Mouse (Mus musculus) heart, adult 2 months (tissue): ENCODE measurements at regions not wholly inside any gene's neighbourhood (a gene's known extent, or its start where the extent isn't known, plus 50 kb on each side); places are given as distances from the start of the nearest gene placed in this dataset.

Source experiments
- CTCF ChIP-seq: fragments of 200-600 bp; IDR thresholded peaks from 2 replicates; pipeline ENCODE4 v1.8.1; 2022; ENCODE audit warnings: antibody characterized with exemption, mild to moderate bottlenecking, moderate library complexity
- EP300 ChIP-seq: fragments of 200-500 bp; IDR thresholded peaks from 2 replicates; pipeline ENCODE4 v1.6.1; 2011; ENCODE audit warnings: low read depth, low read length, control low read depth; ENCODE audit not compliant: insufficient read depth
- POLR2A ChIP-seq: fragments of 200-500 bp; IDR thresholded peaks from 2 replicates; pipeline ENCODE4 v1.6.1; 2011; ENCODE audit warnings: mild to moderate bottlenecking, low read depth, low read length, control low read depth; ENCODE audit not compliant: insufficient read depth

- TF ChIP-seq POLR2A (no peak), CTCF (no peak), EP300 (no peak)
Observed at GRCm38 (mm10) chr11:112095009-112095408, 687.0 kb upstream of the Sox9 start.
